Mouse (Mus musculus): ENCODE results near the gene Pfdn5. TPM values are rescaled to one million over a fixed set of nuclear protein-coding genes. Genes with fewer than 3 reads are reported as not detected.

The Pfdn5 gene
- 100 to 1,000 TPM; 390 to 395 TPM for total RNA-seq (2021)

DNA sequence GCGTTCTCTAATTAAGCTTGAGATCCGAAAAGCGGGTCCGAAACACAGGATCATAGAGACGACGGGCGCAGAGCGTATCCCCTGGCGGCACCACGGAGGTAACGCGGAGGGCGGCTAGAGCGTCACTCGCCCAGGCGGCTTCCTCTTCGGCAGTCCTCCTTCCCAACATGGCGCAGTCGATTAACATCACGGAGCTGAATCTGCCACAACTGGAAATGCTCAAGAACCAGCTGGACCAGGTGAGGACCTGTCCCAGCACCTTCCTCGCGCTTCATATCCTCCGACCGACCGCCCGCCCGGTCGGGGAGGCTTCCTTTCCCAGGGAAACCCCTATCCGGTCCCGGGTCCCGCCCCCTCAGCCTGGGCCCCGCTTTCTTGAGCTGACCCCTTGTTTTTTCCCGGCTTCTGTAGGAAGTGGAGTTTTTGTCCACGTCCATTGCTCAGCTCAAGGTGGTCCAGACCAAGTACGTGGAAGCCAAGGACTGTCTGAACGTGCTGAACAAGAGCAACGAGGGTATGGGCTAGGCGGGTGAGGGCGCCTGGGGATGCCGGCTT is at the start of gene Pfdn5:
Gene Pfdn5, plus strand, starts transcription at position 95 of the 555 bp plus-strand sequence.
- intact Hi-C loops (cut with DNase I) = loop anchor here (5.0 kb wide), 1 partner anchor 79 kb away; no protein-coding TSS in a partner anchor
- peak; percentile 87 for DNase-seq

DNA sequence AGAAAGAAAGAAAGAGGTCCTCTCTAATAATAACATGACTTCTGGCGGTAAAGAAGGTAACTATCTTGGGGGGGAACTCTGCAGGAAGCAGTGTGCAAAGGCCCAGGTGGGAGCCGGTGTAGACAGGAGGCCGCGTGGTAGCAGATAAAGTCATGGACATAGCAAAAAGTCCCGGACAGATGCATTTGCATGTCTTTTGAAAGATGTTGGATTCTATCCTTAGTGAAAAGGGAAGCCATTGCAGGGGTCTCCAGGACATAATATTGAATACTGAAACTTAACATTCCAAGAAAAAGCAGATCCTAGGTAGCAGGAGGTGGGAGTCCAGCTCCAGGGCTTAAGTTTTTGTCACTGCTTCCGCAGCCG is 47.2 kb upstream of the Pfdn5 start:
- intact Hi-C loops (cut with DNase I) = no loop called here
- DNase-seq = no peak

DNA sequence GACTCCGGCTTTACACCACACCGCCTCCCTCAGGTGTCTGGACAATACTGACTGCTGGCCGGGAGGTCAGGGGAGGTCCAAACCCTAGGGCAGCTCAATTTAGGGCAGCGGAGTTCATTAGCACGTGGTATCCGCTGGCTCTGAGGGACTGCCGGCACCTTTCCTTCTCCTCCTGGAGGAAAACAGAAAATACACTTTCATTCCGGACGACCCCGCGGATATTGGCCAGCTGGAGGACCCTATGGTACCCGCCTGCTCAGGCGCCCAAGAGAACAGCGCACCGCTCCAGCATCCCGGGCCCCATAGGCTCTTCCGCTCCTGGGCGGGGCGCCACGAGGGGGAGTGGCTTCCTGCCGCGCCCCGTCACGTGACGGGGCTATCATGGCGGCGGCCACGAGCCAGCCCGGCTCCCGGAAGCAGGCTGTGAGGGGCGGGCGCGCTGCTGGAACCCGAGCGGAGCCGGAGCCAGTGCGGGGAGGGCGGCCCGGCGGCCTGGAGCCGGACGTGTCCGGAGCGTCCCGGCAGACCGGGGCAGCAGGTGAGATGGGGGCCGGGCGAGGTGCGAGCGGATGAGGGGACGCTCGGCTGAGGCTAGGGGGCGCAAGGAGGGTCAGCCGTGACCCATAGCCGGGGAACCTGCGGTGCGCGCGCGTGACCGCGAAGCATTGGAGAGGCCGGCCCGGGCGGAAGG is 46.7 kb upstream of the Pfdn5 start, which contains the start of gene Mfsd5:
Gene Mfsd5, plus strand, starts transcription at position 363 of the 691 bp plus-strand sequence.
- intact Hi-C loops (cut with DNase I) = no loop called here
- peak; percentile 94 for DNase-seq

DNA sequence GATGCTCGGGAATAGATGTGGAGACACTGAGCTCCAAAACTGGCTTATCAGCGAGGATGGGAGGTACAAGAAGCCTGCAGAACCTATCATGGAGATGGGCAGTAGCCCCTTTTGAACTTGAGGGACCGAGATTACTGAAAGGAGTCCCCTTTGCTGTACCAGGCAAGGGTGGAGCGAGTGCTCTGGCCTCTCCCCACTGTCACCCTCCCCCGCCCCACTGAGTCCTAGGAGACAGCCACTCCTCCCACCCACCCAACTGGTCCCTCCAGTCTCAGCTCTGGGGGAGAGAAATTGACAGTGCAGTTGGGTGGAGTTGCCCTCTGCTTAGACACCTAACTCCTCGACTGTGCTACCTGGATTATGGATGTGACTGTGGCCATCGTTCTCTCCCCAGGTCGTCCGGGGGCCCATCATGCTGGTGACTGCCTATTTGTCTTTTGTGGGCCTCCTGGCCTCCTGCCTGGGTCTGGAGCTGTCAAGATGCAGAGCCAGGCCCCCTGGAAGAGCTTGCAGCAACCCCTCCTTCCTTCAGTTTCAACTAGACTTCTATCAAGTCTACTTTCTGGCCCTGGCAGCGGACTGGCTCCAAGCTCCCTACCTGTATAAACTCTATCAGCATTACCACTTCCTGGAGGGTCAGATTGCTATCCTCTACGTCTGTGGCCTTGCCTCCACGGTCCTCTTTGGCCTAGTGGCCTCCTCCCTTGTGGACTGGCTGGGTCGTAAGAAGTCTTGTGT is 46.0 kb upstream of the Pfdn5 start:
- no peak for DNase-seq
- intact Hi-C loops (cut with DNase I) = no loop called here

DNA sequence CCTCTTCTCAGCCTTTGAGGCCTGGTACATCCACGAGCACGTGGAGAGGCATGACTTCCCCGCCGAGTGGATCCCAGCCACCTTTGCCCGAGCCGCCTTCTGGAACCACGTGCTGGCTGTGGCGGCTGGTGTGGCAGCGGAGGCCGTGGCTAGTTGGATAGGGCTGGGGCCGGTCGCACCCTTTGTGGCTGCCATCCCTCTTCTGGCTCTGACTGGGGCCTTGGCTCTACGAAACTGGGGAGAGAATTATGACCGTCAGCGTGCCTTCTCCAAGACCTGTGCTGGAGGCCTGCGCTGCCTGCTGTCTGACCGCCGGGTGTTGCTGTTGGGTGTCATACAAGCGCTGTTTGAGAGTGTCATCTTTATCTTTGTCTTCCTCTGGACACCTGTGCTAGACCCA is 45.3 kb upstream of the Pfdn5 start:
- DNase-seq = no peak
- intact Hi-C loops (cut with DNase I) = no loop called here

DNA sequence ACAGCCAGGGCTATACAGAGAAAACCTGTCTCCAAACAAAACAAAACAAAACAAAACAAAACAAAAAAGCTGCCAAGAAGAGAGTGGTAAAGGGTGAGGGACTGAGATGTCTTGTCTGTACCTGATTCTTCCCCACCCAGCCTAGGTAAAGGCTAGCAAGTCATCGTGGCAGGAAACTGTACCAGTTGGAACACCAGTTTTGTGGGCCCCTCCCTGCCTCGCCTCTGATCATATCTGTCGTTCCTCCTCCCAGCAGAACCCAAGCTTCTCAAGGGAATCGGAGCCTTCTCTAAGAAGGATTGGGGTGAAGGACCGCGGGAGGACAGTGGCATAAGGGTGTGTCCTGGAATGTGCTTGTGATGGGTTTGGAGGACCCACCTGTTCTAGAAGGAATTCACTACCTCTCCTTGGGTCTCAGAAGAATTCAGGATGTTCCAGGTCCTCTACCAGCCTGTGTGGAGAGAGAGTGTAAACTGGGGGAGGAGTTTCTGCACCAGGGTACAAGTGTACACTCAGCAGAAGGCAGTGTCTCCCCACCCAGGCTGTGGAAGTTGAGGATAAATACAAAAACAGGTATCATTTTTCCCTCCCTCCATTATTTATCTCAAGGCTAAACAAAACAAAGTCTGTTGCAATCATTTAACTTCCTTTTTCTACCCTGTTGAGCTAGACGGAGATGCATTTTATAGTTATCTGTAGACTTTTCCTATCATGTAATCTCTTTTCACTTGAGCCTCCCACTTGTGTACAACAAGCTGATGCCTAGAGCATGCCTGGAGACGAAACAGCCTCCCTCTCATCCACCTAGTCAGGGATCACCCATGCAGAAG is 43.2 kb upstream of the Pfdn5 start:
- intact Hi-C loops (cut with DNase I) = no loop called here
- no peak for DNase-seq

DNA sequence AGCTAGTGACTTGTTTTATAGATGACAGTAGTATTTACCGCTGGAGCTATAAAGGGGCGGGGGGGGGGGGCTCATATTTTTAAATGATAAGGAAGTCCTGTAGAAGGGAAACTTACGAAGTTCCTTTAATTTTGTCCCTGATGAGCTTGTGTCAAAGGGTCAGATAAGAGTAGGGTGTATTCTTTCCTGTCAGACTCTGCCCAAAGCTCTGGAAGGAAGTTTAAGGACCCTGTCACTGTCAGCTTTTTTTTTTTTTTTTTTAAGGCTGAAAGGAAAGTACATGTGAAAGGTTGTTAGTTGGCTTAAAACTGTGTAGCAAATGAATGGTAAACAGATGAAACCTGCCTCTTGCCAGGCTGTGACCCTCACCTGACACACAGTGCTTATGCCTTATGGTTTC is 42.3 kb upstream of the Pfdn5 start:
- DNase-seq = no peak
- intact Hi-C loops (cut with DNase I) = no loop called here

DNA sequence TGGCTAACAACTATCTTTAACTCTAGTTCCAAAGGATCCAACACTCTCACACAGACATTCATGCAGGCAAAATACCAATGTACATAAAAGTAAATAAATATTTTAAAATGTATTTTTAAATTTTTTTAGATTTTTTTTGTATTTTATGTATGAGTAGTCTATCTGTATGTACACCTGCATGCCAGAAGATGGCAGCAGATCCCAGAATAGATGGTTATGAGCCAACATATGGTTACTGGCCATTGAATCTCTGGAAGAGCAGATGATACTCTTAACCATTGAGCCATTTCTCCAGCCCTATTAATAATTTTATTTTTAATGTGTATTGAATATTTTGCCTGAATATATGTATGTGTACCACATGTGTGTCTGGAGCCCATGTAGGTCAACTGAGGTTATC is 38.5 kb upstream of the Pfdn5 start:
- intact Hi-C loops (cut with DNase I) = no loop called here
- peak; percentile 23 for DNase-seq

DNA sequence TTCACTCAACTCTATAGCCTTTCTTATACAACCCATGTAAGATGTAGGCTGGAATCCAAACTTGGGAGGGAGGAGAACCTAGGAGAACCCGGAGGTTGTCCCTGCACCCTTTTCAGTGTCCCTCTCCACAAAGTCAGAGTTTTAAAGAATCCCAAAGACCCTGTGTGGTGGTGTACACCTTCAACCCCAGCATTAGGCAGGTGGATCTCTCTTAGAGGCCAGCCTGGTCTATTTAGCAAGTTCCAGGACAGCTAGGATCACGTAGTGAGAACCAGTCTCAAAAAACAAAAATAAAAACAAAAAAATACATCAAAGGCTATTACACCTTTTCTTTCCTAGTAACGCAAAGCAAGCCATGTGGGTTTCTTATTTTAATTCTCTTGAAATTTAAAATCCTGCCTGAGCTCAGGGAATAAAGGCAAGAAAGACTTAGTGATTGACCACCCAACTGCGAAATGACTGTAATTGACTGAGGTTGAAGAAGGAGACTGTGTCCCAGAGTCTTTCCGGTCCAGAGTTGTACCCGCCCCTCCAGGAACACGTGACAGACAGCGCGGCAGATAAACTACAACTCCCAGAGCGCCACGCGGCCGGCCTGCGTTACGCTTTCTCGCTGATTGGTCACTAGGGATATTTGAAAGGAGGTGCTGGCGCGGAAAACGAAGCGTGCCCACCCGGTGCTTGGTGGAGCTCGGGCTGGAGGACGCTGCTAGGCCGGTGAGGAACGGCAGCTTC is 30.1 kb upstream of the Pfdn5 start, which contains the start of gene Espl1:
Gene Espl1, plus strand, starts transcription at position 634 of the 735 bp plus-strand sequence.
- intact Hi-C loops (cut with DNase I) = no loop called here
- DNase-seq = peak; percentile 96

DNA sequence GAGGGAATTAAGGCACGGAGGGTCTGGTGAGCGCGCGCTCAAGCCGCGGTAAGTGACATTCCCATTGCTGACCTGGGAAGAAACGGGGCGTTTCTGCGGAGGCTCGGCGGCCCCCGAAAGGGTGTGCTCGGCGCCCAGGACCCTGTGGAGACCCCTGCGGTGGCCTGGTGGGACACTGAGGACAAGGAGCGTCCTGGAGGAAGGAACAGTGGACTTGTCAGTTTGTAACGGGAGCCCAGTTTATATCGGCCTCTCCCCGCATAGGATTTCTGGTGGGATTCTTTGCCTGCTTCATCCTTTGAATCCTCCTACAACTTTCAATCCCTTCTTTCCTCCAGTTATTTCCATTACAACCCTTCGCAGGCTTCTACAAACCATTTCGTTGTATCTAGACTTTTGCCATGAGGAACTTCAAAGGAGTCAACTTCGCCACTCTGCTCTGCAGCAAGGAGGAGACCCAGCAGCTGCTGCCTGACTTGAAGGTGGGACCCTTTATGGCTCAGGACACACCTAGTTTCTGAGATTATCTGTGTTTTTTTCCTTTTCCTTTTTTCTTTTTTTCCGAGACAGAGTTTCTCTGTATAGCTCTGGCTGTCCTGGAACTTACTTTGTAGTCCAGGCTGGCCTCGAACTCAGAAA is 29.4 kb upstream of the Pfdn5 start:
- intact Hi-C loops (cut with DNase I) = no loop called here
- DNase-seq = no peak

DNA sequence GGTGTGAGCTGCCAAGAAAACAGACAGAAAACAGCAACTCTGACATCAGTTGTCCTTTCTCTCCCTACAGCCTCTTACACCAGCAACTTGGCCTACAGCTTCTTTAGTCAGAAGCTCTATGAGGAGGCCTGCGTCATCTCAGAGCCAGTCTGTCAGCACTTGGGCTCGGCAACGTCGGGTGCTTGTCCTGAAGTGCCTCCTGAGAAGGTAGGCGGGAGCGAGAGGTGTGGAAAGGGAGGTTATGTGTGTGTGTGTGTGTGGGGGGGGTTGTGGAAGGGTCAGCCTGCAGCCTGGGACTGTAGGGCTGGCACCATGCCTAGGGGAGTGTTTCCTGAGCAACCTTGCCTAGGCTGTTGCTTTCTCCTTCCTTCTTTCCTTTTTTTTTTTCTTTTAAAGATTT is 23.4 kb upstream of the Pfdn5 start:
- no peak for DNase-seq
- intact Hi-C loops (cut with DNase I) = no loop called here

DNA sequence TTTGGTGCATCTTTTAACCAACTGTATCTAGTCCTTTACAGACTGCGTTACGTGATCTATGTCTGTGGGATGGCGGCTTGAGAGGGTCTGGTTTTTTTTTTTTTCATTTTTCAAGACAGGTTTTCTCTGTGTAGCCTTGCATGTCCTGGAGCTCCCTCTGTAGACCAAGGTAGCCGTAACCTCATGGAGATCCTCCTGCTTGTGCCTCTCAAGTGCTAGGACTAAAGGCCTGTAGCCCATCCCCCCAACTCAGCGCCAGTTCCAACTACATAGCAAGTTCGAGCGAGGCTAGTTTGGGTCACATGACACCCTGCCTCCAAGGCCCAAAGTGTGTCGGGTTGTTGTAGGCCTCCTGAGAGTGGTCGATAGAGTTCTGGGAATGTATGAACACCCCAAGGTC is 17.2 kb upstream of the Pfdn5 start:
- intact Hi-C loops (cut with DNase I) = no loop called here
- DNase-seq = no peak

DNA sequence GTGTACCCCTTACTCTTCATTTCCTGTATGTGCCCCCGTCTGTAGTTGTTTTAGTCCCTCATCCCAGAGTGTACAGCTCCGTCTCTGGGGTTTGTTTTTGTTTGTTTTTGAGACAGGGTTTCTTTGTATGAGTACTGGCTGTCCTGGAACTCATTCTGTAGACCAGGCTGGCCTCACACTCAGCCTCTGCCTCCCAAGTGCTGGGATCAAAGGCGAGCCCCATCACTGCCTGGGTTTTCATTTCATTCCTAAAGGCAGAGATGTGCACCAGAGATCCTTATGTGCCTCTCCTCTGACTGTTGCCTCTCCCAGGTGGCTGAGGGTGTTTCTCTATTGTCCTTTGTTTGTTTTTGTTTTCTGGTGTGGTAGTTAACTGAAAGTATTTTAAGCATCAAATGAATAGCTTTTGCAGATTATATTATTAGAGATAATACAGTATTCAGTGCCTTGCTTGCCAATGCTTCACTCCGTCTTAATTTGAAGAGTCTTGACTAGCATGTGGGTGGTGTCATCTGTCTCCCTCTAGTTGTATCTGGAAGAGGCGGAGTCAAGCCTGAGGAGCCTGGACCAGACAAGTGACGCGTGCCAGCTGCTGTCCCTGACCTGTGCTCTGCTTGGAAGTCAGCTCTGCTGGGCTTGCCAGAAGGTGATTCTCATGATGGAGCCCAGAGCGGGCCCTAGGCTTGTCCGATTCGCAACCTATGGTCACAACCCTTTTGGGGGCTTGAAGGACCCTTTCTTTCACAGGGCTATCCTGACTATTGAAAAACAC is 15.7 kb upstream of the Pfdn5 start:
- DNase-seq = no peak
- intact Hi-C loops (cut with DNase I) = no loop called here

DNA sequence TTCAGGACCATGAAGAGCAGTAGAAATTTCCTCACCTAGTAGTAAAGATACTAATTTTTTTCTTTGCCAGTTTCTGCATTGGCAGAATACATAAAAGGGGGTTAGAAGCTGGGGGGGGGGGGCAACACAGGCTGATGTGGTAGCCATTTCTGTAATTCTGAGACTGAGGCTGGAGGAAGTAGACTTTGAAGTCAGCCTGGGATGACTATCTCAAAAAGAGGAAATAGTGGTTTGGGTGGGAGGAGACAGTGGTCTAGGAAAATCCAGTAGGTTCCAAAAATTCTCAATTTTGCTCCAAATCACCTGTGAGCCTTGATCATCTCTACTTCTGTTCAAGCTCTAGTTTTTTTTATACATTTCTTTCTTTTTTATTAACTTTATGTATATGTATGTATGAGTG is 14.4 kb upstream of the Pfdn5 start:
- no peak for DNase-seq

DNA sequence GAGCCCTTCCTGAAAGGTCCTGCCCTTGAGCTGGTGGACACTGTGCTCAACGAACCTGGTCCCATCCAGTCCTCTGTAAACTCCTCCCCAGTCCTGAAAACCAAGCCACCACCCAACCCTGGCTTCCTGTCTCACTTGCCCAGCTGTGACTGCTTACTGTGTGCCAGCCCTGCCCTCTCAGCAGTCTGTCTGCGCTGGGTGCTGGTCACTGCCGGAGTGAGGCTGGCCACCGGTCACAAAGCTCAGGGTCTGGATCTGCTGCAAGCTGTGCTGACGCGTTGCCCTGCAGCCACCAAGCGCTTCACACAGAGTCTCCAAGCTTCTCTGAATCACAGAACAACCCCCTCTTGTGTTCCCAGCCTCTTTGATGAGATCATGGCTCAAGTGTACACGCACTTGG is 10.6 kb upstream of the Pfdn5 start:
- no peak for DNase-seq
- intact Hi-C loops (cut with DNase I) = no loop called here

More for the DNA sequence above, 14.4 kb upstream of the Pfdn5 start:
- intact Hi-C loops (cut with DNase I) = no loop called here

DNA sequence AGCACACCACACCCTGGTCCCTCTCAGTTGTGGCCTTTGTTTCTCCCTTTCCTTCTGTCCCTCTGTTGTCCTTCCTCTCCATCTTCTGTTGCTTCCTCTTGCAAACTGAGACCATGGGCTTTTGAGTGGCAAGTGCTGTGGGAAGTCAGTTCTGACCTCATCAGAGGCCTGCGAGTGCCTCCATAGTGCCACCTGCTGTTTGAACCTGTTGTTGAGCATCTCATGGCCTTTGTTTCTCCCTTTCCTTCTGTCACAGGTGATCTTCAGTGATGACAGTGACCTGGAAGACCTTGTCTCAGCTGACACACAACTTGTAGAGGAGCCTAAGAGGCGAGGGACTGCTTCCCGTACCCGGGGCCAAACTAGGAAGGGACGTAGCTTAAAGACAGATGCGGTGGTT is 9.7 kb upstream of the Pfdn5 start:
- intact Hi-C loops (cut with DNase I) = no loop called here
- DNase-seq = peak; percentile 39

DNA sequence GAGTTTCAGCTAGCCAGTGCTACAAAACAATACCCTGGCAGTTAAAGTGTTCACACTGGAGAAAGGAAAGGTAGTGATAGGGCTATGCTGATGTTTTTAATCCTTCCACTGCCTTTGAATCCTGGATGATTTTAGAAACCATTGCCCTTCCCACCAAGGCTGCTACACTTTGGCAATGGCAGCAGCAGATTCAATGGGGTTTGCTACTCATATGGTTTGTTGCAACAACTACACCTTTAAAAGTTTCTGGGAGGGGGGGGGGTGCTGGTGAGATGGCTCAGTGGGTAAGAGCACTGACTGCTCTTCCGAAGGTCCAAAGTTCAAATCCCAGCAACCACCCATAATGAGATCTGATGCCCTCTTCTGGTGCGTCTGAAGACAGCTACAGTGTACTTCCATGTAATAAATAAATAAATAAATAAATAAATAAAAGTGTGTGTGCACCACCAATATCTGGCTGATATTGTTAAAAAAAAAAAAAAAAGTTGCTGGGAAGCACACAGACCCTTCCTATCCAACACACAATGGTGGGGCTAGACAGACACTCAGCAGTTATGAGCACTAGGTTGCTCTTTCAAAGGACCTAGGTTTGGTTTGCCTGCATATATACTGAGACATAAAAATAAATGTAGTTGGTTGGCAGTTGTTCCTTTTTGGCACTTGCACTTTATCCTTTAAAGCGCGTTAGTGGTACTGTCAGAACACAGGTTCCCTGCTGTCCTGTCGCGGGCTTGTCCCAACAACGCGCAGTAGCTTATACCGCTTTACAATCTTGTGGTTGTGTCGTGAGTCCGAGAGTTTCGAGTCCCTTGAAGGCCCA is 1.1 kb upstream of the Pfdn5 start:
- DNase-seq = no peak
- intact Hi-C loops (cut with DNase I) = loop anchor here (5.0 kb wide), 1 partner anchor 78 kb away; no protein-coding TSS in a partner anchor

DNA sequence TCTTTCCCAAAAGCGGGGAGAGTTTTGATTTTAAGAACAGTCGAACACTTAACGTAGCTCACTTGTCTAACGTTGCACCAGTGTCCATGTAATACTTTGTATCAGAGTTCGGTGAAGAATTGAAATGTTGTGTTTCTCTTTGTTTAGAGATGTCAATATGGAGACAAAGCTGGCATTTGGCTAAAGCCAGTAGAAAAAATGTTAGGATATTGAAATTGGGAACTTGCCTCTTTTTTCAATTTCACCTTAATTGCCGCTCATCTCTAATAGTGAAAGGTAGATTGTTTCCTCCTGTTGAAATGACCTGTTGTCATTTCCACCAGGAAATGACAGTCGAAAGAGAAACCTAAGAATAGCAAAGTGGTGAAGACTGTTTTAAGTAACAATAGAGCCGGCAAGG is 976 bp downstream of the Pfdn5 start:
- intact Hi-C loops (cut with DNase I) = loop anchor here (5.0 kb wide), 1 partner anchor 80 kb away; no protein-coding TSS in a partner anchor
- DNase-seq = no peak

All from left cerebral cortex, postnatal 4 days (tissue).